Mouse (Mus musculus) hindbrain, embryonic 15.5 days (tissue): ENCODE measurements around the gene E330017A01Rik. TPM values are rescaled to one million over a fixed set of nuclear protein-coding genes. Genes with fewer than 3 reads are reported as not detected.
"Not testable (repeated sequence)": the region's sequence is repeated elsewhere in the genome, so short reads cannot be mapped to it uniquely, and the experiment has no call there.

Source experiments
- ATAC-seq: fragments of 200-750 bp; cut with Nextera tagmentation; 2 replicates; pipeline ENCODE4 v1.8.0; 2017; ENCODE audit warnings: low read depth, moderate number of reproducible peaks, moderate TSS enrichment; ENCODE audit not compliant: low FRiP score
- H3K27ac ChIP-seq: fragments of 300-500 bp; sonication (generic); replicated peaks from 2 replicates; pipeline ENCODE4 v1.5.1; 2015; ENCODE audit warnings: mild to moderate bottlenecking, inconsistent platforms
- H3K27me3 ChIP-seq: fragments of 300-500 bp; sonication (generic); 2 replicates; pipeline ENCODE4 v1.6.1; 2015; ENCODE audit warnings: control low read depth, inconsistent platforms
- H3K36me3 ChIP-seq: fragments of 300-500 bp; sonication (generic); 2 replicates; pipeline ENCODE4 v1.6.1; 2015; ENCODE audit warnings: control low read depth, inconsistent platforms
- H3K4me1 ChIP-seq: fragments of 300-500 bp; sonication (generic); replicated peaks from 2 replicates; pipeline ENCODE4 v1.6.1; 2015; ENCODE audit warnings: control low read depth, inconsistent platforms
- H3K4me2 ChIP-seq: fragments of 300-500 bp; sonication (generic); 2 replicates; pipeline ENCODE4 v1.6.1; 2015; ENCODE audit warnings: moderate library complexity, mild to moderate bottlenecking, inconsistent platforms
- H3K4me3 ChIP-seq: fragments of 300-500 bp; sonication (generic); 2 replicates; pipeline ENCODE4 v1.5.1; 2015; ENCODE audit warnings: mild to moderate bottlenecking, inconsistent platforms
- H3K9ac ChIP-seq: fragments of 300-500 bp; sonication (generic); 2 replicates; pipeline ENCODE4 v1.6.1; 2015; ENCODE audit warnings: inconsistent platforms
- H3K9me3 ChIP-seq: fragments of 300-500 bp; sonication (generic); 2 replicates; pipeline ENCODE4 v1.6.1; 2016; ENCODE audit warnings: control low read depth, inconsistent platforms
- WGBS: fragments of 180-500 bp; shearing (Covaris S2); methylation state at CpG from one replicate; pipeline ENCODE4 v1.1.7; 2015; 5-methylcytosine and 5-hydroxymethylcytosine counted together
- polyA plus RNA-seq: library from polyadenylated mRNA; unstranded; fragments of >200 nt; fragmentation: Nextera tagmentation; extraction: Ambion mirVana; gene quantifications from 2 replicates; pipeline ENCODE4 v1.2.1, GENCODE M21; 2015

Gene E330017A01Rik
- polyA plus RNA-seq, 1 experiment from 2014 or later, result 0.13 TPM

- Histone ChIP-seq H3K36me3 (peaks cover 27% of the 10 kb centered on the region), H3K27me3 (no peaks in the 10 kb centered on the region), H3K9me3 (no peaks in the 10 kb centered on the region), H3K9ac (no peak overlapping the region), H3K4me3 (no peak overlapping the region), H3K4me2 (no peak overlapping the region), H3K27ac (no peak overlapping the region), H3K4me1 (peaks cover 14% of the 10 kb centered on the region)
- no peak for ATAC-seq
- WGBS, result 95% methylated on average over 13 of the region's 13 CpGs
These were observed 33.9 kb upstream of the E330017A01Rik start for GRCm38 (mm10) chr16:58672396-58672795.

GRCm38 (mm10) chr16:58671212-58671985, 32.9 kb upstream of the E330017A01Rik start:
- ATAC-seq, result no peak
- 78% methylated on average over 8 of the region's 8 CpGs for whole genome bisulfite sequencing

GRCm38 (mm10) chr16:58670643-58671042, 32.1 kb upstream of the E330017A01Rik start:
- Histone ChIP-seq H3K4me2 (peak overlapping the region; percentile 85), H3K27me3 (no peaks in the 10 kb centered on the region), H3K9ac (peak overlapping the region; percentile 82), H3K27ac (peak overlapping the region; percentile 89), H3K4me1 (peaks cover 14% of the 10 kb centered on the region), H3K4me3 (peak overlapping the region; percentile 84), H3K36me3 (peaks cover 18% of the 10 kb centered on the region), H3K9me3 (no peaks in the 10 kb centered on the region)
- WGBS, result 0% methylated on average over 24 of the region's 25 CpGs
- ATAC-seq, result peak; percentile 57

More at GRCm38 (mm10) chr16:58671212-58671985, 32.9 kb upstream of the E330017A01Rik start:
- Histone ChIP-seq H3K9me3 (no peaks in the 10 kb centered on the region), H3K27ac (no peak overlapping the region), H3K9ac (peak overlapping the region; percentile 82), H3K36me3 (peaks cover 23% of the 10 kb centered on the region), H3K27me3 (no peaks in the 10 kb centered on the region), H3K4me1 (peaks cover 14% of the 10 kb centered on the region), H3K4me2 (peak overlapping the region; percentile 85), H3K4me3 (peak overlapping the region; percentile 84)

GRCm38 (mm10) chr16:58669917-58670630, 31.5 kb upstream of the E330017A01Rik start, which contains the start of gene Cpox:
Gene Cpox (plus strand): TSS chr16:58670292.
- Histone ChIP-seq H3K4me3 (peak within 1 kb of the TSS; percentile 84), H3K9me3 (no peaks in the 10 kb centered on the region), H3K27ac (peak within 1 kb of the TSS; percentile 89), H3K36me3 (peaks cover 16% of the 10 kb centered on the region), H3K4me2 (peak within 1 kb of the TSS; percentile 85), H3K27me3 (no peaks in the 10 kb centered on the region), H3K9ac (peak within 1 kb of the TSS; percentile 82), H3K4me1 (peaks cover 14% of the 10 kb centered on the region)
- WGBS, result under 1% methylated on average over 44 of the region's 51 CpGs
- peak; percentile 100 for ATAC-seq

- 60% methylated on average over 5 of the region's 5 CpGs for WGBS
- Histone ChIP-seq H3K9me3 (no peaks in the 10 kb centered on the region), H3K27ac (no peak overlapping the region), H3K4me2 (peak overlapping the region; percentile 85), H3K36me3 (peaks cover 8% of the 10 kb centered on the region), H3K27me3 (no peaks in the 10 kb centered on the region), H3K9ac (no peak overlapping the region), H3K4me1 (peaks cover 14% of the 10 kb centered on the region), H3K4me3 (peak overlapping the region; percentile 84; the same call in 1 of the 2 replicates)
- no peak for ATAC-seq
These were observed 30.7 kb upstream of the E330017A01Rik start for GRCm38 (mm10) chr16:58669264-58669663.

- 90% methylated on average over 3 of the region's 3 CpGs for WGBS
- H3K4me2 ChIP-seq, result no peak overlapping the region
- H3K27ac ChIP-seq, result no peak overlapping the region
- no peaks in the 10 kb centered on the region for H3K27me3 ChIP-seq
- no peaks in the 10 kb centered on the region for H3K9me3 ChIP-seq
- H3K4me1 ChIP-seq, result peaks cover 14% of the 10 kb centered on the region
- no peak for ATAC-seq
- H3K9ac ChIP-seq, result no peak overlapping the region
- no peak overlapping the region for H3K4me3 ChIP-seq
- peaks cover under 1% of the 10 kb centered on the region; the same call in 1 of the 2 replicates for H3K36me3 ChIP-seq
These were observed 30.0 kb upstream of the E330017A01Rik start for GRCm38 (mm10) chr16:58668586-58668985.

GRCm38 (mm10) chr16:58666681-58667080, 28.1 kb upstream of the E330017A01Rik start:
- ATAC-seq, H3K9ac ChIP-seq, H3K36me3 ChIP-seq, H3K27ac ChIP-seq, H3K9me3 ChIP-seq, H3K27me3 ChIP-seq, H3K4me2 ChIP-seq, H3K4me3 ChIP-seq: not testable (repeated sequence)
- WGBS, result 90% methylated on average over 3 of the region's 3 CpGs
- H3K4me1 ChIP-seq, result peaks cover 14% of the 10 kb centered on the region

- ATAC-seq, H3K4me2 ChIP-seq, H3K4me1 ChIP-seq, H3K27me3 ChIP-seq, H3K27ac ChIP-seq, H3K36me3 ChIP-seq, H3K9ac ChIP-seq, H3K4me3 ChIP-seq, H3K9me3 ChIP-seq: not testable (repeated sequence)
These were observed 26.6 kb upstream of the E330017A01Rik start for GRCm38 (mm10) chr16:58665137-58665536.

- Histone ChIP-seq H3K27me3 (no peaks in the 10 kb centered on the region), H3K9me3 (no peaks in the 10 kb centered on the region), H3K9ac (no peak overlapping the region), H3K4me1 (no peaks in the 10 kb centered on the region), H3K27ac (no peak overlapping the region), H3K36me3 (no peaks in the 10 kb centered on the region), H3K4me2 (no peak overlapping the region), H3K4me3 (no peak overlapping the region)
- 99% methylated on average over 2 of the region's 2 CpGs for WGBS
- no peak for ATAC-seq
These were observed 25.3 kb upstream of the E330017A01Rik start for GRCm38 (mm10) chr16:58663816-58664215.

- no peaks in the 10 kb centered on the region for H3K36me3 ChIP-seq
- no peak overlapping the region for H3K9ac ChIP-seq
- H3K27ac ChIP-seq, result no peak overlapping the region
- H3K4me2 ChIP-seq, result no peak overlapping the region
- H3K4me3 ChIP-seq, result no peak overlapping the region
- no peaks in the 10 kb centered on the region for H3K9me3 ChIP-seq
- peak; percentile 77 for ATAC-seq
- no peaks in the 10 kb centered on the region for H3K4me1 ChIP-seq
- 68% methylated on average over 5 of the region's 5 CpGs for WGBS
- no peaks in the 10 kb centered on the region for H3K27me3 ChIP-seq
These were observed 24.5 kb upstream of the E330017A01Rik start for GRCm38 (mm10) chr16:58663021-58663420.

GRCm38 (mm10) chr16:58662287-58662791, 23.8 kb upstream of the E330017A01Rik start:
- no peak for ATAC-seq
- no peaks in the 10 kb centered on the region for H3K9me3 ChIP-seq
- no peaks in the 10 kb centered on the region for H3K27me3 ChIP-seq
- H3K4me2 ChIP-seq, result no peak overlapping the region
- no peaks in the 10 kb centered on the region for H3K4me1 ChIP-seq
- H3K27ac ChIP-seq, result no peak overlapping the region
- no peak overlapping the region for H3K4me3 ChIP-seq
- H3K9ac ChIP-seq, result no peak overlapping the region
- no peaks in the 10 kb centered on the region for H3K36me3 ChIP-seq

- Histone ChIP-seq H3K4me2 (no peak overlapping the region), H3K36me3 (no peaks in the 10 kb centered on the region), H3K27me3 (no peaks in the 10 kb centered on the region), H3K27ac (no peak overlapping the region), H3K9ac (no peak overlapping the region), H3K4me1 (no peaks in the 10 kb centered on the region), H3K9me3 (no peaks in the 10 kb centered on the region), H3K4me3 (no peak overlapping the region)
- ATAC-seq, result no peak
- WGBS, result 78% methylated on average over 5 of the region's 5 CpGs
These were observed 23.3 kb upstream of the E330017A01Rik start for GRCm38 (mm10) chr16:58661826-58662225.
